Mouse (Mus musculus) adrenal gland, postnatal 25 days (tissue): ENCODE data around the gene Ankfn1. TPM values are rescaled to one million over a fixed set of nuclear protein-coding genes. Genes with fewer than 3 reads are reported as not detected.

ENCODE experiments used
- DNase-seq: peaks from one replicate; pipeline ENCODE4 v3.0.0; 2021; ENCODE audit warnings: mixed read lengths
- long read RNA-seq: library from polyadenylated mRNA; stranded (forward); transcript quantifications from one replicate; pipeline ENCODE4 v2.0.0, GENCODE M21; 2021
- total RNA-seq: library from RNA; stranded (reverse); gene quantifications from 2 replicates; pipeline ENCODE4 v1.2.3, GENCODE M21; 2021

The Ankfn1 gene
- 0.76 TPM in 1 of 2 replicates, not detected in the other for total RNA-seq
- long read RNA-seq: 0 reads

GRCm38 (mm10) chr11:89777431-89777830, at the start of gene Ankfn1:
Gene Ankfn1, minus strand, starts transcription at chr11:89777653.
- DNase-seq: no peak

GRCm38 (mm10) chr11:89823661-89824446, 46.4 kb upstream of the Ankfn1 start:
- DNase-seq: no peak

- no peak for DNase-seq
Measured at GRCm38 (mm10) chr11:89818594-89818993, 41.1 kb upstream of the Ankfn1 start.

- DNase-seq: no peak
Measured at GRCm38 (mm10) chr11:89811403-89811802, 34.0 kb upstream of the Ankfn1 start.

GRCm38 (mm10) chr11:89807998-89808397, 30.5 kb upstream of the Ankfn1 start:
- no peak for DNase-seq

GRCm38 (mm10) chr11:89804822-89805221, 27.4 kb upstream of the Ankfn1 start:
- no peak for DNase-seq

GRCm38 (mm10) chr11:89803974-89804373, 26.5 kb upstream of the Ankfn1 start:
- DNase-seq: no peak

- DNase-seq: no peak
Measured at GRCm38 (mm10) chr11:89792709-89793108, 15.3 kb upstream of the Ankfn1 start.

- no peak for DNase-seq
Measured at GRCm38 (mm10) chr11:89776070-89776469, 1.4 kb downstream of the Ankfn1 start.

GRCm38 (mm10) chr11:89774913-89775312, 2.5 kb downstream of the Ankfn1 start:
- no peak for DNase-seq

- no peak for DNase-seq
Measured at GRCm38 (mm10) chr11:89772941-89773340, 4.5 kb downstream of the Ankfn1 start.

- DNase-seq: no peak
Measured at GRCm38 (mm10) chr11:89765770-89766148, 11.7 kb downstream of the Ankfn1 start.

GRCm38 (mm10) chr11:89765014-89765769, 12.3 kb downstream of the Ankfn1 start:
- DNase-seq: no peak

- no peak for DNase-seq
Measured at GRCm38 (mm10) chr11:89733973-89734693, 43.3 kb downstream of the Ankfn1 start.

- DNase-seq: no peak
Measured at GRCm38 (mm10) chr11:89733526-89733925, 43.9 kb downstream of the Ankfn1 start.

GRCm38 (mm10) chr11:89720847-89721246, 56.6 kb downstream of the Ankfn1 start:
- peak; percentile 73 for DNase-seq

GRCm38 (mm10) chr11:89718491-89718982, 58.9 kb downstream of the Ankfn1 start:
- no peak for DNase-seq

- no peak for DNase-seq
Measured at GRCm38 (mm10) chr11:89716351-89716750, 61.1 kb downstream of the Ankfn1 start.

- no peak for DNase-seq
Measured at GRCm38 (mm10) chr11:89708526-89708925, 68.9 kb downstream of the Ankfn1 start.

GRCm38 (mm10) chr11:89696431-89697403, 80.7 kb downstream of the Ankfn1 start:
- no peak for DNase-seq

GRCm38 (mm10) chr11:89693686-89694085, 83.8 kb downstream of the Ankfn1 start:
- DNase-seq: no peak
